Mouse (Mus musculus): ENCODE measurements around the gene Ess2. TPM values are rescaled to one million over a fixed set of nuclear protein-coding genes. Genes with fewer than 3 reads are reported as not detected.
A peak's percentile ranks its signal among the peaks of the same experiment; 100 is the strongest.
"Not testable (repeated sequence)": the region's sequence is repeated elsewhere in the genome, so short reads cannot be mapped to it uniquely, and the experiment has no call there.

Gene Ess2
- total RNA-seq (2015) (8.4 and 12.0 TPM in 2 replicates), total RNA-seq (2017) (22.5 and 23.8 TPM in 2 replicates)

- ATAC-seq (replicated peaks; ENCODE audit: poor library complexity), result peak; percentile 98
These were observed at the start of gene Ess2 for GRCm38 (mm10) chr16:17911052-17911595. TSS of gene Ess2 (minus strand) at chr16:17911348.

DNA sequence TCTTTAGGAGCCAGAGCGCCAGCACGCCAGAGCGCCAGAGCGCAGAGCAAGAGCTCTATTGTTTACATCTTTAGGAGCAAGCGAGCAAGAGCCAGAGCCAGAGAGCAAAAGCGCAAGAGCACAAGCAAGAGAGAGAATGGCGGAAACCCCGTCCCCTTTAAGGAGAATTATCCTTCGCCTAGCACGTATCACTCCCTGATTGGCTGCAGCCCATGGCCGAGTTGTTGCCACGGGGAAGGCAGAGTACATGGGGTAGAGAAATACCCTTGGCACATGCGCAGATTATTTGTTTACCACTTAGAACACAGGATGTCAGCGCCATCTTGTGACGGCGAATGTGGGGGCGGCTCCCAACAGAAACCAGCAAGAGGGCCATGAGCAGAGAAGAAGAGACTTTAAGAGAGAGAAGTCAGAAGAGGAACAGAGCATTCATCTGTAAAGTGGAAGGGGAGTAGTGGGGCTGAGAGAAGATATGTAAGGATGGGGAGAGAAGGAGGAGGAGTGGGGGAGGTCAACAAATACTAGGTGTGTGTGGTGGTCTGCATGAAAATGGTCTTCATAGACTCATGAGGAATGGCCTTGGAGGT is 45.0 kb upstream of the Ess2 start:
- ATAC-seq (replicated peaks; ENCODE audit: poor library complexity), result not testable (repeated sequence)

DNA sequence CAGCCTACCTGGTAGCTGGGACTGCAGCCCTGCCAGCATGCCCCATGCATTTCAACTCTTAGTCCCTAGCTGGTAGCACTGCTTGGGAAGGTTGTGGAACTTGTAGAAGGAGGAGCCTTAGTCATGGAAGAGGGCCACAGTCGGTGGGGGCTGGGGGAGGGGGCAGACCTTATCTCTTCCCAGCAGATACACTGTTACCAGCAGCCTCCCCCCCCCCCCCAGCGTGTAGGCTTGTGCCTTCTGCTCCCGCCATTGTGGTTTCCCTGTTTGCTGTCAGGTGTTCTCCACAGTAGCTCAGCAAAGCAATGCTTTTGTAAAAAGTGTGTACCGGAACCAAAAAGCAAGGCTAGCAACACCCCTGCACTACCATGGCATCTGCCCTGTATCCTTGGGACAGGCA is 40.5 kb upstream of the Ess2 start:
- no peak for ATAC-seq (replicated peaks; ENCODE audit: poor library complexity)

DNA sequence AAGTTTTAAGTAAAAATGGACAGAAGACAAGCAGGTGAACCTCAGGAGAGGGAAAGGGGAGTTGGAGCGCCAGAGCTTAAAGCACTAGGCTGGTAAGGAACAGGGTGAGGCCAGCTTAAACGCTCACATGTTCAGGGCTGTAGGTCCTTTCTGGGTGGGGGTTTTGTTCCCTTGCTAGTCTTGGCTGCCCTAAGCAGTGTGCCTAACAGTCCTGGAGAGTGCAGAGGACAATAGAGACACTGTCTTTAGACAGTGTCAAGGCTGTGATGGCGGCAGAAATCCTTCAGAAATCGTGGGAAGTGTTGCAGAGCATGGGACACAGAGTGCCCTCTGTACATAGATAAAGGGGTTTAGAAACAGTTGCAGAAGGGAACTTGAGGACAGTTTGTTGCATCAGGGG is 38.9 kb upstream of the Ess2 start:
- ATAC-seq (replicated peaks; ENCODE audit: poor library complexity), result no peak

- no peak for ATAC-seq (replicated peaks; ENCODE audit: poor library complexity)
These were observed 38.3 kb upstream of the Ess2 start for GRCm38 (mm10) chr16:17949421-17949877.

DNA sequence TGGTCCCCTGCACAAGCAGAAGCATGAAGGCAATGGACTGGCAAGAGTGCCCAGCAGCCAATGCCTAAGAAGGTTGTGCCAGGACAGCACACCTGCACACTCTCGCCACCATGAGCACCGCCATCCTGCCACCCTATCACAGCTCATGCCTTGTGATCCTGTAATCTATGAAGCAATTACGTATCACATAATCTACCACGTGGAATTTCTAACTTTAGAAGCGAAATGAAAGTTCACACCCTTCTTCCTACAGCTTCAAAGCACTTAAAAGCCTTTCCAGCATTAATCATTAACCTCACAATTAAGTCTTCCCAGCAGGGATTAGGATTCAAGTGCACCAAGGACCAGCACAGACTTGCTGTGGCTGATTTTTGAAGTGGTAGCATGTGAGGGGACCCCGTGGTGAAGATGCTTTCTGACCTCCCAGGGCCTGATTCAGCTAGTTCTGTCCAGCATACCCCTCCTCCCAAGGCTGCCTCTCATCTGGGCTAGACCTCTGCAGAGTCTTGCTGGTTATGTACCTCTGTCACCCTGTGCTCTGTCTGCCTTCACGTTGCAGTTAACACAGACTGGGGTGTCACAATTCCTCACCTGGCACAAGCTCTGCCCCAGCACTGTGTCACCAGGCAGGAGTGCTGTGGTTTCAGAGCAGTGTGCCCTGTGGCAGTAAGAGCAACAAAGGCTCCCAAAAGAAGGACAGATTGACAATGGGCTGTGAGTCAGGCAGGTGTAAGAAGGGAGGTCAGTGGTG is 34.1 kb upstream of the Ess2 start:
- ATAC-seq (replicated peaks; ENCODE audit: poor library complexity), result no peak

- no peak for ATAC-seq (replicated peaks; ENCODE audit: poor library complexity)
These were observed 32.3 kb upstream of the Ess2 start for GRCm38 (mm10) chr16:17943466-17943865.

DNA sequence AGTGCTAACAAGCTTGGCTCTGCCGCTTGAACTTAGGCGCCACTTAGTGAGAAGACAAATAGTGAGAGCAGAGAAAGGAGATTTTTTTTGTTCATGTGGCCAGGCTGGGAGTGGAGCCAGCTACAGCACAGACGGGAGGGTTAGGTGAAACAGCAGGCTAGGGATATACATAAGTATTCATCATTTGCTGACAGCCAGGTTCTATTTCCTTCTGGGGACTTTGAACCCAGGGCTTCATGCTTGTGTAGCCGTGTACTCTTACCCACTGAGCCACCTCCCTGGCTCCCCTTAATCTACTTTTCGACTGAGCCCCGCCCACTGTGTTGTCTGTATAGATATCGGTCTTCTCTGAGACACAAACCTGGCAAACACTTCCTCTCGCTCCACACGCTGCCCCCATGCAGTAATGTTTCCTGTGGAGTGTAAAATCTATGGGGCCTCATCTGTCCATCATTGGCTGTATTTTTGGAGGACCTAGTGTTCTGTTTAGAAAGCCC is 28.2 kb upstream of the Ess2 start:
- peak; percentile 75 for ATAC-seq (replicated peaks; ENCODE audit: poor library complexity)

DNA sequence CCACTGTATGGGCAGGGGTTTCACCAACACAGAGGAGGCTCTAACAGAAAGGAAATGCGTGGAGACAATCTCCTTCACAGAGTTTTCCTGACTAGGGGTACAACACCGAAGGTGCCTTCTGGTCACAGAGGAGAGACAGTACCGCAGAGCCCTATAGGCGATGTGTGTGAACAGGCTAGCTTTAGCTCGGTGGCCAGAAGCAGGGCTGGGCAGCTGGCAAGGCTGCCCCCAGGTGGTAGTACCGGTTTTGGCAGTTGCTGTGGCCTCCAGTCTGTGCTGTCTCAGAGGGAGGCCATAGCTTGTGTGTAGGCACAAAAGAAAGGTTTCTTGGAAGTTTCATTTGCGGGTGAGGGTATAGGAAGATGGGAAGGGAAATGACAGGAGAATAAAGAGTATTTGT is 27.7 kb upstream of the Ess2 start:
- ATAC-seq (replicated peaks; ENCODE audit: poor library complexity), result peak; percentile 89

GRCm38 (mm10) chr16:17938187-17938586 is 27.0 kb upstream of the Ess2 start:
- no peak for ATAC-seq (replicated peaks; ENCODE audit: poor library complexity)

DNA sequence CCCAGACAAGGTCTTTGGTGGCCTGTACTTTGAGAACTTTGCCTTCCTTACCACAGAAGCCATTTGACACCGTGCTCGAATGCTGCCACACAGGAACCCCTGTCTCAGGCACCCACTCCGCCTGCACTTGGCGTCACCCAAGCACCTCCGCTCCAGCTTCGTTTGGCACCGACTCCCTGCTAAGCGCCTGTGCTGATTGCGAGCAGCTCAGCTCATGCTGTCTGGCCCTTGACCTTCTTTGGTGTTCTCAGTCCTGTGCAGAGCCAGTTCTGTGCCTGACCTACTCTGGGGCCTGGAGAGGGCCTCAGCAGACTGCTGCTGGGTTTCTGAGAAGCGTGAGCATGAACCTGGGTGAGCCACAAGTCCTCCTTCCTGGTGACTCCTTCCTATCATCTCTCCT is 25.6 kb upstream of the Ess2 start:
- ATAC-seq (replicated peaks; ENCODE audit: poor library complexity), result no peak

DNA sequence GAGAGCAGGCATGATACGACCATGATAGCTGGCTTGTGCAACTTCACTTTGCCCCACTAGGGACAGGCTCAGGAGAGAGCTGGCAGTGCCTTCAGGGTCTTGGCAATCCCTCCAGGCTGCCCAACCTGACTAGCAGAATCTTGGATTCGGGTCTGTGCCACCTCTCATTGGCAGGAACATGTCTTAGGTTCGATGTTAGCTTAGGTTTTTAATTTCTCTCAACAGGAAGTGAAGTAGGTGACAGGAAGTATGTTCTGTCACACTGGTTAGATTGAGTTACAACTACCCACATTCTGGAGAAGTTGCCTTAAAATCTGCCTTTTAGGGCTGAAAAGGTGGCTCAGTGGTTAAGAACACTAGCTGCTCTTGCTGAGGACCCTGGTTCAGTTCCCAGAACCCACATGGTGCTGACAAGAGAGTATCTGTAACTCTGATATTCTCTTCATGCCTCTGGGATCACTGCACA is 23.3 kb upstream of the Ess2 start:
- ATAC-seq (replicated peaks; ENCODE audit: poor library complexity), result peak; percentile 44

DNA sequence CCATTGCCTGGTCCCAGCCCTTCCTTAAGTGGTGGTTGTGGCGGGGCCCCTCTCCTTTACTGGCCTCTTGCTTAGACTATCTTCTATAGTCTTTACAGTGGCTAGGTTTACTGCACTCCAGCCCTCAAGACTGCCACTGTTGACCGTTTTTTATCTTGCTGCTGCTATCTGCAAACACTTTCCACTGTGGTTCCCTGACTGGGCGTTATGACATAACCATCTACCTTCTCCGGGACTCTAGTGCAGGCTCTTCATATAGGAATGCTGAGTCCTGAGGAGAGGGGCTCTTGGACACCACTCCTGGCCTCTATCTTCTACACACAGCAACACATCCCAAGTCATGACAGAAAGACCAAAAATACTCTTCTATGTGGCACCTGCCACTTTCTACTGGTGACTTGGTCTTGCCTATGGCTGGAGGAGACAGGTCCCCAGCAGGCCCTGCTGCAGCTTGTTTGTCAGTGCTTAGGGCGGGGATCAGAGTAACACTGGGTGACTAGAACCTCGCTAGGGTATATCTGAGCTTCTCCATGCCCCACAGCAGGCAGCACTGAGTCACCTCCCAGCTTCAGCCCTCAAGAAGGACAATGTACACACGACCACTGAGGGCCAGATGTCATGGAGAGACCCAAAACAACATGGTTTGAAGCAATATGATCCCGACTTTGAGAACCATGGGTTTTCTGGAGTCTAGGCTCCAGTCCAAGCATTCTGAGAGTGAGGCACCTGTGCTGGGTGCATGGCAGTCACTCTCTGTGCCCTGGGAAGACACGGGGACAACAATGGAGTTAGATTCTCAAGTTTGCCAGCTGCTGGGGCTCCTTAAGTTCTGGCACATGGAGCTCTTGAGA is 22.7 kb upstream of the Ess2 start:
- ATAC-seq (replicated peaks; ENCODE audit: poor library complexity), result peak; percentile 54

GRCm38 (mm10) chr16:17931906-17932460 is 20.8 kb upstream of the Ess2 start:
- no peak for ATAC-seq (replicated peaks; ENCODE audit: poor library complexity)

DNA sequence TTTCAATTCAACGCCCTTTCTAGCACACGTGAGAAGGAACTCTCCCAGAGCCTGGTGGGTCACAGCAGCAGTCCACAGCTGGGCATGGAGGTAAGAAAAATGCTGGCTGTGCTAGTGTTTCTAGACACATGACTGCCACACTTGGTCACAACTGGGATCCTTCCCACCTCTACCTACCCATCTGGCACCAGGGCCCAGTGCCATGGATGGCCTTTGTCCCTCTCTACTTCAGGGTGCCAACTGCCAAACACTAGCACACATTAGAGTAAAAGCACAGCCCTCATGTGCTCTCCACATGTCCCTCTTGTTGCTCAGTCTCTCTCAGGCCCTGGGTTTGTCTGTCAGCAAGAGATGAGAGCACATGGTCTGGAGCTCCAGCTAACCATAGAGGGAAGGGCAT is 18.5 kb upstream of the Ess2 start:
- ATAC-seq (replicated peaks; ENCODE audit: poor library complexity), result no peak

GRCm38 (mm10) chr16:17929211-17929610 is 18.1 kb upstream of the Ess2 start:
- no peak for ATAC-seq (replicated peaks; ENCODE audit: poor library complexity)

DNA sequence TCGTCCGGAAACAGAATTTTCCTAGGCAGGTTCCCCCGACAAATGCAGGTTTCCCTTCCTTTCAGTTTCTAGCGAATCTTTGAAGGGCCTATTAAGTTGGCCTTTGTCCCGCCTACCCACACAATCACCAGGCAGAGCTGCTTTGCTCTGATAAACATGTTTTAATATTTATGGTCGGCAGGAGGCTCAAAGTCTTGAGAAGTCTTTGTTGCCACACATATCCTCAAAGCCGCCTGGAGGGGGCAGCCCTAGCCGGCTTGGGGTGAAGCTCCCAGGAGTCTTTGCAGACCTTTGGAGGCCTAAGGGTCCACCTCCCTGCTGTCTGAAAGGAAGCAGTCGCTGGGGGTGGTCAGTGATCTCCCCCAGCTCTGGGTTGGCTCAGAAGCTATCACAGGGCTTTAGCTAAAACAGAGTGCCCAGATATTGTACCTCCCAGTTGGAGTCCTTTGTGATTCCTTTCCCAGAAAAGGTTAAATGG is 17.5 kb upstream of the Ess2 start:
- peak; percentile 82 for ATAC-seq (replicated peaks; ENCODE audit: poor library complexity)

DNA sequence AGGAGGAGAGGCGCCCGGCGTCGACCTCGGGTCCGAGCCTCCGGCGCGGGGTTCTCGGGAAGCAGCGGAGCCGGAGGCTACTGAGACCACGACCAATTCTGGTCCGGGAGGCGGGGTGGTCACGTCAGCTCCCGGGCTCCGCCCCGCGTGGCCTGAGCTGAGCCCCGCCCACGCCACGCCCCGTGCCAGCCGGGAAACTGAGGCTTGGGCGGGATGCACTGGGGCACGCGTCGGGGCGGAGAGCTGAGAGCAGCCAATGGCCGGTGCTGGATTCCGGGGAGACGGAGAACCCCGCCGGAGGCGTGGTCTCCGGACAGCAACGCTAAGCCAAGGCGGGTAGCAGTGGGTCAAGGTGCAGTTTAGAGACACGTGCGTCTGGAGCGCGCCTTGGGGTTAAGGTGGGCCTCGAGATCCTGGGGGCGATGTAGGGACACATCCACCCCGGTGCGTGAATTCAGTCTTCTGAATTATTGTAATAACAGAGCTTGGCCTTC is 17.0 kb upstream of the Ess2 start, which contains the start of gene Slc25a1:
Gene Slc25a1, minus strand, starts transcription at position 133 of the 494 bp plus-strand sequence.
- ATAC-seq (replicated peaks; ENCODE audit: poor library complexity), result peak; percentile 65

GRCm38 (mm10) chr16:17927351-17928082 is 16.4 kb upstream of the Ess2 start:
- ATAC-seq (replicated peaks; ENCODE audit: poor library complexity), result no peak

GRCm38 (mm10) chr16:17922163-17922538 is 11.0 kb upstream of the Ess2 start:
- ATAC-seq (replicated peaks; ENCODE audit: poor library complexity), result no peak
